Mouse (Mus musculus) stomach, embryonic 14.5 days (tissue): ENCODE measurements around the gene B4galnt2. TPM values are rescaled to one million over a fixed set of nuclear protein-coding genes. Genes with fewer than 3 reads are reported as not detected.

Experiments
- ATAC-seq: fragments of 200-750 bp; cut with Nextera tagmentation; 2 replicates; pipeline ENCODE4 v1.8.0; 2017; ENCODE audit warnings: low read depth, moderate TSS enrichment; ENCODE audit not compliant: insufficient number of reproducible peaks, insufficient read depth, low FRiP score
- H3K27ac ChIP-seq: fragments of 300-500 bp; sonication (generic); 2 replicates; pipeline ENCODE4 v1.5.1; 2014; ENCODE audit warnings: mild to moderate bottlenecking, low read length, moderate library complexity, mixed read lengths
- H3K27me3 ChIP-seq: fragments of 300-500 bp; sonication (generic); 2 replicates; pipeline ENCODE4 v1.6.1; 2014; ENCODE audit warnings: low read length, control low read depth, mixed read lengths; ENCODE audit not compliant: control insufficient read depth, insufficient read depth
- H3K36me3 ChIP-seq: fragments of 300-500 bp; sonication (generic); 2 replicates; pipeline ENCODE4 v1.6.1; 2014; ENCODE audit warnings: mild to moderate bottlenecking, control low read depth, low read length, moderate library complexity, mixed read lengths; ENCODE audit not compliant: control insufficient read depth, insufficient read depth
- H3K4me1 ChIP-seq: fragments of 300-500 bp; sonication (generic); 2 replicates; pipeline ENCODE4 v1.6.1; 2014; ENCODE audit warnings: low read length, control low read depth, mixed read lengths; ENCODE audit not compliant: control insufficient read depth, insufficient read depth
- H3K4me2 ChIP-seq: fragments of 300-500 bp; sonication (generic); replicated peaks from 2 replicates; pipeline ENCODE4 v1.6.1; 2014; ENCODE audit warnings: low read depth, low read length, control low read depth
- H3K4me3 ChIP-seq: fragments of 300-500 bp; sonication (generic); 2 replicates; pipeline ENCODE4 v1.5.1; 2014; ENCODE audit warnings: low read depth, low read length, control low read depth
- H3K9ac ChIP-seq: fragments of 300-500 bp; sonication (generic); replicated peaks from 2 replicates; pipeline ENCODE4 v1.6.1; 2014; ENCODE audit warnings: low read depth, mild to moderate bottlenecking, control low read depth, low read length, moderate library complexity, mixed read lengths
- H3K9me3 ChIP-seq: fragments of 300-500 bp; sonication (generic); 2 replicates; pipeline ENCODE4 v1.6.1; 2016; ENCODE audit warnings: low read depth, low read length, control low read depth; ENCODE audit not compliant: control insufficient read depth
- WGBS: fragments of 180-500 bp; shearing (Covaris S2); extraction: QIAGEN DNeasy Blood & Tissue Kit; methylation state at CpG from one replicate; pipeline ENCODE4 v1.1.7; 2014; 5-methylcytosine and 5-hydroxymethylcytosine counted together
- polyA plus RNA-seq: library from polyadenylated mRNA; unstranded; fragments of >200 nt; fragmentation: Nextera tagmentation; extraction: Ambion mirVana; gene quantifications from 2 replicates; pipeline ENCODE4 v1.2.1, GENCODE M21; 2014

The B4galnt2 gene
- polyA plus RNA-seq: 3.2 and 3.8 TPM in 2 replicates

DNA sequence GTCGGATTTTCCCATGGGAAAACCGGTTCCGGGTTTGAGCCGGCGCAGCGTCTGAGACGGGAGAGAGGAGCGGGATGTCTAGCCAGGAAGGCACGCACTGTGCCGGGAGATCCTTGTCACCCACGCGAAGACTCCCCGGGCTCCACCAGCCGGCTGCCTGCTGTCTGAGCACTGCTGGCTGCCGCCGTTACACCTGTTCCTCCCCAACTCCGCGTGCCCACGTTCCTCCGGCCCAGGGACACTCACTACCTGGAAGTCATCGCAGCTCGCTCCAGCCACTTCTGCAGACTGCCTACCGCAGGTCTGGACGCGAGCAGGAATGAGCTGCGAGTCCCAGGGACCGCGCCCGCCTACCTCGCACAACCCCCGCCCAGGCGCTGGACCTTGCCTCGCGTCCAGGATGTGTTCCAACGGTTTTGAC, at the start of gene B4galnt2:
Gene B4galnt2 (minus strand): TSS at position 321 of the 421 bp plus-strand sequence.
- ATAC-seq: no peak

DNA sequence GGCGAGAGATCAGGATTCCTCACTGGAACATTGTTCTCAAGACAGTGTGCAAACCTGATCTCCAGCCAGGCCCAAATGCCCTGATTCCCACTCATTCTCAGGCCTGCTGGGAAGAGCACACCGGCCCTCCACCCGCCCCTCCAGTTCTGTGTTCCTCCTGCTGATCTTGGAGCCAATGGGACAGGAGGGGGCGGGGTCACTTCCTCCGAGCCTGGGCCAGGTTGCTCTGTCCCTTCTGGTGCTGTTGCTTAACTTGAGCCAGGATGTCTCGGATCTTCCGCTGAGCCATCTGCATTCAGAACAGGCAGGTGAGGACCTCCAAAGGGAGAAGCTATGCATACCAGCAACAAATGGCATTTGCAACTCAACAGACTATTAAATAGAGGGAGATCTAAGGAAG, 48.6 kb upstream of the B4galnt2 start:
- H3K4me3 ChIP-seq: no peak overlapping the region
- H3K4me1 ChIP-seq: no peaks in the 10 kb centered on the region
- 73% methylated on average over 7 of the region's 7 CpGs for WGBS
- no peak overlapping the region for H3K4me2 ChIP-seq
- H3K9ac ChIP-seq: no peak overlapping the region
- H3K27me3 ChIP-seq: no peaks in the 10 kb centered on the region
- peaks cover 80% of the 10 kb centered on the region for H3K36me3 ChIP-seq
- no peak for ATAC-seq
- no peak overlapping the region for H3K27ac ChIP-seq
- H3K9me3 ChIP-seq: no peaks in the 10 kb centered on the region

More for the DNA sequence above, at the start of gene B4galnt2:
- 2% methylated on average over 35 of the region's 35 CpGs for WGBS
- Histone ChIP-seq H3K27me3 (peaks cover 26% of the 10 kb centered on the region), H3K36me3 (no peaks in the 10 kb centered on the region), H3K9ac (no peak within 1 kb of the TSS), H3K4me3 (peak within 1 kb of the TSS; percentile 19), H3K27ac (no peak within 1 kb of the TSS), H3K9me3 (no peaks in the 10 kb centered on the region), H3K4me1 (0 out of 2 replicates have a peak, but pooled peaks cover 3% of the 10 kb centered on the region), H3K4me2 (peak within 1 kb of the TSS; percentile 39)

DNA sequence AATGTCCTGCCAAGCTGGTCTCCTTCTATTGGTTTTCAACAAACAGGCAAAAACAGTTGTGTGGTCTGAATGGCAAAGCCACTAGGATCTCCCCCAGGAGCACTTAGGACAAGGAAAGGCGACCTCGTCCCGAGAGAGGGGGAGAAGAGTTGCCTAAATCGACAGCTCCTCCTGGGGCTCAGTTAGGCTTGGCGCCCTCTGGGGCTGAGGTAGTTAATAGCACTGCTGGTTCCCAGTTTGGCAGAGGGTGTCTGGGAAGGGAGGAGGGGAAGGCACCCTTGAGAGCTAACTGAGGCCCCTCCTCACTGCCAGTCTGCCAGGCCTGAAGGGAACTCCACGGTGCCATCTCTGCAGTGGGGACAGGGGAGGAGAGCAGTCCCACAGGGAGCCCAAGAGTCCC, 44.5 kb upstream of the B4galnt2 start:
- ATAC-seq: no peak
- H3K9me3 ChIP-seq: no peaks in the 10 kb centered on the region
- H3K9ac ChIP-seq: no peak overlapping the region
- H3K4me1 ChIP-seq: no peaks in the 10 kb centered on the region
- H3K4me3 ChIP-seq: no peak overlapping the region
- H3K27me3 ChIP-seq: no peaks in the 10 kb centered on the region
- H3K36me3 ChIP-seq: peaks cover 39% of the 10 kb centered on the region
- WGBS: 75% methylated on average over 6 of the region's 6 CpGs
- no peak overlapping the region for H3K27ac ChIP-seq
- H3K4me2 ChIP-seq: no peak overlapping the region

DNA sequence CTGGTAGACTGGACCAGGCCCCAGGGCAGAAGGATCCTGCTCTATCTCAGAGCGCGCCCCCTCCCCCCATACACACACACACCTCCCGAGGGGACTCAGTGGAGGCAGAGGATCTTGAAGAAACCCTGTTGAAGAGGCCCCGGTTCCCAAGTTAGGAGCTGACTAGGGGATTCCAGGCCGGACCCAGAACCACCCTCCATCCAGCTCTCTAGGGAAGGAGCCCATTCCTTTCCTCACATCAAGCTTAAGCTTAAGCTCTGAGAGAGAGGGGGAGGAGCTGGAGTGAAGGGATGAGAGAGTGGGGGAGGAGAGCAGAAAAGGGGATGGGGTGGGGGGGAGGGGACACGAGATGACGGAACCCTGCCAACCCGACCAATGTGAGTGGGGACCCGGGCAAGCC, 43.6 kb upstream of the B4galnt2 start:
- 67% methylated on average over 9 of the region's 9 CpGs for WGBS
- peaks cover 2% of the 10 kb centered on the region; the same call in 1 of the 2 replicates for H3K9me3 ChIP-seq
- ATAC-seq: no peak
- no peaks in the 10 kb centered on the region for H3K27me3 ChIP-seq
- H3K4me1 ChIP-seq: no peaks in the 10 kb centered on the region
- H3K4me2 ChIP-seq: no peak overlapping the region
- H3K36me3 ChIP-seq: peaks cover 32% of the 10 kb centered on the region
- H3K9ac ChIP-seq: no peak overlapping the region
- no peak overlapping the region for H3K4me3 ChIP-seq
- no peak overlapping the region for H3K27ac ChIP-seq

DNA sequence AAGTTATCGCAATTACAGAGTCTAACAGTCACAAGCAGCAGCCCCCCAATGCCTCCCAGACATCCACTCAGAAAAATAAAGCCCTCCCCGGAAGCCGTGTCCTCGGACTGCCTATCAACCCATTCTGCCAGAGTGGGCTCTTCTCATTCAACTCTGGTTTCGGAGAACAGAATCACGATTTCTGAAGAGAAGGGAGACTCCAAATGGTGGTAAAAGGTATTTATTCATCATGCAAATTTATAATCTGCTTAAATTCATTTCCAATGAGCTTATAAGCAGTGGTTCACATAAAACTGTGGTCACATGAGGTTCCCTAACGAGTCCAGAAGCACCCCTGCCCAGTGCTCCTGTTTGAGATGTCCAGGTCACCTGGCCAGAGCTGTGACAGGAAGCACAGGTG, 42.7 kb upstream of the B4galnt2 start:
- H3K4me3 ChIP-seq: no peak overlapping the region
- no peak for ATAC-seq
- H3K9me3 ChIP-seq: peaks cover 3% of the 10 kb centered on the region; the same call in 1 of the 2 replicates
- H3K4me1 ChIP-seq: no peaks in the 10 kb centered on the region
- H3K27me3 ChIP-seq: no peaks in the 10 kb centered on the region
- 68% methylated on average over 7 of the region's 7 CpGs for WGBS
- H3K4me2 ChIP-seq: no peak overlapping the region
- peaks cover 24% of the 10 kb centered on the region for H3K36me3 ChIP-seq
- no peak overlapping the region for H3K27ac ChIP-seq
- no peak overlapping the region for H3K9ac ChIP-seq

DNA sequence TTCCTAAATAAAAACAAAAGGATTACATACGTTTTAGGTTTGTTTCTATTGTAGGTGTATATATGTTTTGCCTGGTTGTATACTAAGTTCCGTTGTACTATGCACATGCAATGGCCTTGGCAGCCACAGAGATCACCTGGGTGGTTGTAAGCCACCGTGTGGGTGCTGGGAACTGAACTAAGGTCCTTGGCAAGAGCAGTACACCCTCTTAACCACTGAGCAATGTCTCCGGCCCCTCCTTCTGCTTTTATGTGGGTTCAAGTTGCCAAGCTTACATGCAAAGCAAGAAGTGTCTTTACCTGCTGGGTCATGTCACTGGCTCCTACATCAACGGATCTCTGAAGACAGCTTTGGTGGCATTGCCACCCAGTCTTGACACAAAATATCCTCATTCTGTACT, 38.6 kb upstream of the B4galnt2 start:
- peaks cover 3% of the 10 kb centered on the region; the same call in 1 of the 2 replicates for H3K9me3 ChIP-seq
- H3K27me3 ChIP-seq: no peaks in the 10 kb centered on the region
- no peak overlapping the region for H3K9ac ChIP-seq
- H3K4me2 ChIP-seq: no peak overlapping the region
- no peak overlapping the region for H3K4me3 ChIP-seq
- ATAC-seq: no peak
- no peak overlapping the region for H3K27ac ChIP-seq
- 86% methylated on average over 5 of the region's 5 CpGs for WGBS
- no peaks in the 10 kb centered on the region for H3K36me3 ChIP-seq
- H3K4me1 ChIP-seq: no peaks in the 10 kb centered on the region

DNA sequence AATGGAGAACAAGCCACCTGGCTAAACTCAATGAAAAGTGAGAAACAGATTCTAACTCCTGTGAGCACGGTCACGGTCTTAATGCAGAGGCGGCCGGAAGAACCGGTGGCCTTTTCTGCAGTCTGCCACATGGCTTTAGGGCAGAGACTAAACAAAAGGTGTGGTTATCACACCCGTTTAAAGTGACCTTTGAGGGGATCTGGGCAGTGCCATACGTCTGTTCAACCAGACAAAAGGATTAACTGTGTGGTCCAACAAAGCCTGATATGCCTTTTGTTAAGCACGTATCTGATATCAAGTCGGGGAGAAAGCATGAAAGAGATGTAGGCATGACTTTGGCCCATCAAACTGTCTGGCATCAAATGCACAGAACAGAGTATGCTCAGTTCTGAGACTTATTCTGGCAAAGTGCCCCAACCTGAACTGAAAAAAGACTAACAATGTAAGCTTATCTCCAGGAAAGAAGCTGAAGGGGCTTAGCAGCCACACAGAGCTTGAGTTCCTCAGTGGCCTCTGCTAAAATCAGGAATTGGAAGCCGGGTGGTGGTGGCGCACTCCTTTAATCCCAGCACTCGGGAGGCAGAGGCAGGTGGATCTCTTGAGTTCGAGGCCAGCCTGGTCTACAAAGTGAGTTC, 31.3 kb upstream of the B4galnt2 start:
- WGBS: 75% methylated on average over 13 of the region's 13 CpGs
- H3K4me1 ChIP-seq: no peaks in the 10 kb centered on the region
- H3K4me2 ChIP-seq: no peak overlapping the region
- no peak overlapping the region for H3K9ac ChIP-seq
- no peaks in the 10 kb centered on the region for H3K36me3 ChIP-seq
- no peak overlapping the region for H3K4me3 ChIP-seq
- no peak overlapping the region for H3K27ac ChIP-seq
- no peaks in the 10 kb centered on the region for H3K9me3 ChIP-seq
- ATAC-seq: no peak
- H3K27me3 ChIP-seq: no peaks in the 10 kb centered on the region

DNA sequence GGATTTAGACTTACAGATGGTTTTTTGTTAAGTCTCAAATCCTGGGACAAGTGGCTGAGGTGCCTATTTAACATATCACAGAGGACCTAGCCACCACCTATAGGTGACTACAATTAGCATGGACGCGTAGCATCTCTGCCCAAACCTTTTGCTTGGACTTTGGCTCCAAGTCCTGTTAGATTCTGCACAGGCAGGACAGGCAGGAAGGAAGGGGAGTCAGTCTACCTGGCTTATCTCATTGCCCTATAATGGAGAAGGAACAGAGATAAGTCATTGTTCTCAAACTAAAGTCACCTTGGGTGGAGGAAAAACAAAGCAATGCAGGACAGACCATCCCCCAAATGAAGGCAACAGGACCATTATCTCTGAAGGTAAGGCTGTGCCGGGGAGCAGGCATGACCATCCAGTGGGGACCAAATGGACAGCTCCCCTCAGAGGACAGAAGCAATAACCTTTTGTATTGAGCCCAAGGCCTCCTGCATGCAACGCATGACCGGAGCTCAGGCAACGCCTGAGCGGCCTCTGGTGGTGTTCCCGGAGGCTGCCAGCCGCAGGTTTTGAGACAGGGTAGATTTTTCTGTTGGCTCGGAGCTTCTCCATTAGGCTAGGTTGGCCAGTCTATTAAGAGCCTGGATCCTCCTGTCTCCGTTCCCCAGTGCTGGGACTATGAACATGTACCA, 25.3 kb upstream of the B4galnt2 start:
- no peaks in the 10 kb centered on the region for H3K9me3 ChIP-seq
- H3K27me3 ChIP-seq: no peaks in the 10 kb centered on the region
- no peak for ATAC-seq
- no peak overlapping the region for H3K9ac ChIP-seq
- no peaks in the 10 kb centered on the region for H3K4me1 ChIP-seq
- no peak overlapping the region for H3K4me2 ChIP-seq
- no peaks in the 10 kb centered on the region for H3K36me3 ChIP-seq
- no peak overlapping the region for H3K4me3 ChIP-seq
- no peak overlapping the region for H3K27ac ChIP-seq
- 41% methylated on average over 11 of the region's 11 CpGs for WGBS
